Mouse (Mus musculus) CH12.LX (cell line): ENCODE data around the gene Bpifa6.

Source experiments
- CHD1 ChIP-seq: IDR thresholded peaks from 2 replicates; pipeline ENCODE4 v1.6.1; 2012; ENCODE audit warnings: low read depth, low read length, improper control_type of control experiment, inconsistent platforms
- CTCF ChIP-seq, 2 experiments: IDR thresholded peaks in 1 of 2; conservative IDR thresholded peaks in 1 of 2; 2 replicates each; pipeline ENCODE4 v1.5.1; 2011 to 2012; ENCODE audit warnings: low read depth in 2 of 2, low read length in 2 of 2, improper control_type of control experiment in 1 of 2, inconsistent platforms in 1 of 2, mild to moderate bottlenecking in 1 of 2, moderate library complexity in 1 of 2
- E2F4 ChIP-seq: IDR thresholded peaks from 2 replicates; pipeline ENCODE4 v1.6.1; 2011; ENCODE audit warnings: low read depth, low read length, improper control_type of control experiment; ENCODE audit not compliant: insufficient replicate concordance
- EP300 ChIP-seq: IDR thresholded peaks from 2 replicates; pipeline ENCODE4 v1.6.1; 2011; ENCODE audit warnings: low read length, improper control_type of control experiment
- JUND ChIP-seq: conservative IDR thresholded peaks from 2 replicates; pipeline ENCODE4 v1.6.1; 2011; ENCODE audit warnings: low read depth, low read length, improper control_type of control experiment
- MAX ChIP-seq: IDR thresholded peaks from 2 replicates; pipeline ENCODE4 v1.6.1; 2011; ENCODE audit warnings: low read length, improper control_type of control experiment
- MEF2A ChIP-seq: IDR thresholded peaks from 2 replicates; pipeline ENCODE4 v1.6.1; 2014; ENCODE audit warnings: low read depth, mild to moderate bottlenecking, inconsistent platforms, low read length, improper control_type of control experiment, borderline replicate concordance
- MXI1 ChIP-seq: IDR thresholded peaks from 2 replicates; pipeline ENCODE4 v1.6.1; 2011; ENCODE audit warnings: mild to moderate bottlenecking, low read depth, low read length, improper control_type of control experiment
- POLR2A ChIP-seq: IDR thresholded peaks from 2 replicates; pipeline ENCODE4 v1.6.1; 2011; ENCODE audit warnings: low read depth, mild to moderate bottlenecking, improper control_type of control experiment, low read length
- USF2 ChIP-seq: conservative IDR thresholded peaks from 2 replicates; pipeline ENCODE4 v1.6.1; 2011; ENCODE audit warnings: low read depth, low read length, improper control_type of control experiment

- TF ChIP-seq CHD1 (no peak), MEF2A (no peak), CTCF (conservative IDR thresholded peaks at IDR 0.05 in 1 of 2, IDR thresholded peaks at IDR 0.05 in 1 of 2; ENCODE audit: low read depth in 2 of 2, low read length in 2 of 2) (no peak), E2F4 (no peak), MXI1 (no peak), POLR2A (no peak), MAX (no peak), JUND (no peak), USF2 (no peak), EP300 (no peak)
These were observed 41.4 kb upstream of the Bpifa6 start for GRCm38 (mm10) chr2:153933311-153933710.
